Mouse (Mus musculus): ENCODE measurements around the gene Inpp1. TPM values are rescaled to one million over a fixed set of nuclear protein-coding genes. Genes with fewer than 3 reads are reported as not detected.
"Not testable (repeated sequence)": the region's sequence is repeated elsewhere in the genome, so short reads cannot be mapped to it uniquely, and the experiment has no call there.

Gene Inpp1
- 40.9 and 45.0 TPM in 2 replicates for polyA plus RNA-seq (2015; fragmentation: Nextera tagmentation; extraction: Ambion mirVana)

DNA sequence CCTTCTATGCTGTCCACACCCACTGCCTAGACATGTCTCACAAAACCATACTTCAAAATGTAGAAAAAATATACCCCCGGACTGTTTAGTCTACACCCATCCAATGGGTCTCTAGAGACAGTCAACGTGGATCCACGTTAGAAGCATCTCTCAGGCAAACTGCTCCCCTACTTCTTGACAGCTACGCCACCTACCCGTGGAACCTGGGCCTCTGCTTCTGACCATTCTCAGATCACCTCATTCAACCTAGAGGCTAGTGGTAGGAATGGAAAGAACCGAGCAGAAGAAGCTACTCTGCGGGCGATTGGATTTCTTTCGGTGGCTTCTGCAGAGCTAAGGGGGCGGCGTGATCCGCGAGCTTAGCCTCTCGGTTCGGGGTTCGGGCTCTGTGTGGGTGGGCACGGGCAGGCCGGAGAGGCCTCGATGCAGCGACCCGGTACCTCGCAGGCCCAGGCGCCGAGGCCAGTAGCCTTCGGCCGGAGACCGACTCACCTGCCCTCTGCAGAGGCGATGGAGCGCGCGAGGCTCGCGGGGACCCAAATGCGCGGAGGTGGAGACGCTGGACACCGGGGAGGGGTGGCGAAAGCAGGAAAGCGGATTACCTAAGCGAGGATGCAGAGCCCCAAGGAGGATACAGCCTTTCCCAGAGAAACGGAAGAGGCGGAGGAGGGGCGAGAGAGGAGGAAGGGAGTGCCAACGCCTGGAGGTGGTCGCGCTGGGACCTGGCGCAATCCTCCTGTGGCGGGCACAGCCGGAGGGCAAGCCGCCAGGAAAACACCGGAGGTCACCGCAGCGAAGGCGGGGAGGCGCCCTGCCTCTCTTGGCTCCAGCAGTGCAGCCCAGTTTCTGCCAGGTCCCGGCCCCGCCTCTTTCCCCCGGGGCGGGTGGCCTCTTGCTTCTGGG is at the start of gene Inpp1:
Gene Inpp1, minus strand, starts transcription at position 779 of the 903 bp plus-strand sequence.
- under 1% methylated on average over 58 of the region's 59 CpGs for WGBS
- Histone ChIP-seq H3K27me3 (ENCODE audit: control insufficient read depth, insufficient read depth, low read depth, low read length) (no peaks in the 10 kb centered on the region), H3K4me1 (ENCODE audit: control insufficient read depth, insufficient read depth, low read length) (peaks cover 24% of the 10 kb centered on the region), H3K27ac (ENCODE audit: low read length) (peak within 1 kb of the TSS; percentile 96), H3K9ac (ENCODE audit: low read depth, low read length) (peak within 1 kb of the TSS; percentile 99), H3K4me3 (ENCODE audit: low read depth, low read length) (peak within 1 kb of the TSS; percentile 80), H3K4me2 (ENCODE audit: low read length) (peak within 1 kb of the TSS; percentile 77), H3K9me3 (replicated peaks; ENCODE audit: control insufficient read depth, low read length, poor library complexity, severe bottlenecking) (no peaks in the 10 kb centered on the region), H3K36me3 (ENCODE audit: control insufficient read depth, insufficient read depth, low read length) (no peaks in the 10 kb centered on the region)
- peak; percentile 95 for ATAC-seq

DNA sequence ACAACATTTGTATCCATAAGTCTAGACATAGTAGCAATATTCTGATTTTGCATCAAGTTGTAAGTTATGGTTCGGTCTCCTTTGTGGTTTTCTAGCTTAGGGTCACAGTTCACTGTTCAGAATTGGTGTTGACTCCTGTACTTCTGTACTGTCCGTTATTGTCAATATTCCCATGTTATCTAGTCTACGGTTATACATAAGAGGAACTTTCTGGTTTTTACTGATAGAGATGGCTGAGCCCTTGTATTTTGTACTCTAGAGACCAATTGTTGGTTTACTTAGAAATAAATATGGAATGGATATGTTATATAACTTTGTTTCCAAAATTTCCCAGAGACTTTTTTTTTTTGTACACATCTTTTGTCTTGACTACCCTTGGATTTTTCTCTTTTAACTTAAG is 48.5 kb upstream of the Inpp1 start:
- 94% methylated on average over 3 of the region's 3 CpGs for WGBS
- no peak overlapping the region for H3K27ac ChIP-seq (ENCODE audit: low read length)
- H3K9me3 ChIP-seq (replicated peaks; ENCODE audit: control insufficient read depth, low read length, poor library complexity, severe bottlenecking): no peaks in the 10 kb centered on the region

DNA sequence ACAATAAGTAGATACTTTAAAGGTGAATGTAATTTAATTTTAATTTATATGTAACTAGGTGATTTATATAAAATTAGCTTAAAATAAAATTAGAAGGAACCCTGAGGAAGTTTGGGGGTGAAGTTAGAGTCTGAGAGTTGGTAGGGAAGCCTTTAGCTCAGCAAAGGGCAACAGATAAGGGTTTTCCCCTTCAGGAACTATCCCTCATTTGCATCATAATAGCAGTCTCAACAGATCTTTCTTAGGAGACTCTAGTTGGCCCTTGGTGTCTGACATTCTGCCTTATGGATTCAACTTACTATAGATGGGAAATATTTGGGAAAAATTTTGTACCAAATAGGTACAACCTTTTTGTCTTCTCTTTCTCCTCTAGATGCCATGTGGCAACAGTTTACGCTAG is 46.7 kb upstream of the Inpp1 start:
- Histone ChIP-seq H3K4me1 (ENCODE audit: control insufficient read depth, insufficient read depth, low read length) (no peaks in the 10 kb centered on the region), H3K4me3 (ENCODE audit: low read depth, low read length) (no peak overlapping the region), H3K9ac (ENCODE audit: low read depth, low read length) (no peak overlapping the region), H3K4me2 (ENCODE audit: low read length) (no peak overlapping the region), H3K27me3 (ENCODE audit: control insufficient read depth, insufficient read depth, low read depth, low read length) (no peaks in the 10 kb centered on the region), H3K27ac (ENCODE audit: low read length) (no peak overlapping the region), H3K36me3 (ENCODE audit: control insufficient read depth, insufficient read depth, low read length) (peaks cover 6% of the 10 kb centered on the region), H3K9me3 (replicated peaks; ENCODE audit: control insufficient read depth, low read length, poor library complexity, severe bottlenecking) (no peaks in the 10 kb centered on the region)
- ATAC-seq: no peak
- WGBS: 96% methylated on average over 1 of the region's 1 CpGs

More for the DNA sequence above, 48.5 kb upstream of the Inpp1 start:
- no peak overlapping the region for H3K9ac ChIP-seq (ENCODE audit: low read depth, low read length)
- ATAC-seq: no peak
- no peaks in the 10 kb centered on the region for H3K36me3 ChIP-seq (ENCODE audit: control insufficient read depth, insufficient read depth, low read length)
- H3K4me1 ChIP-seq (ENCODE audit: control insufficient read depth, insufficient read depth, low read length): no peaks in the 10 kb centered on the region
- H3K27me3 ChIP-seq (ENCODE audit: control insufficient read depth, insufficient read depth, low read depth, low read length): no peaks in the 10 kb centered on the region
- no peak overlapping the region for H3K4me2 ChIP-seq (ENCODE audit: low read length)
- H3K4me3 ChIP-seq (ENCODE audit: low read depth, low read length): no peak overlapping the region

DNA sequence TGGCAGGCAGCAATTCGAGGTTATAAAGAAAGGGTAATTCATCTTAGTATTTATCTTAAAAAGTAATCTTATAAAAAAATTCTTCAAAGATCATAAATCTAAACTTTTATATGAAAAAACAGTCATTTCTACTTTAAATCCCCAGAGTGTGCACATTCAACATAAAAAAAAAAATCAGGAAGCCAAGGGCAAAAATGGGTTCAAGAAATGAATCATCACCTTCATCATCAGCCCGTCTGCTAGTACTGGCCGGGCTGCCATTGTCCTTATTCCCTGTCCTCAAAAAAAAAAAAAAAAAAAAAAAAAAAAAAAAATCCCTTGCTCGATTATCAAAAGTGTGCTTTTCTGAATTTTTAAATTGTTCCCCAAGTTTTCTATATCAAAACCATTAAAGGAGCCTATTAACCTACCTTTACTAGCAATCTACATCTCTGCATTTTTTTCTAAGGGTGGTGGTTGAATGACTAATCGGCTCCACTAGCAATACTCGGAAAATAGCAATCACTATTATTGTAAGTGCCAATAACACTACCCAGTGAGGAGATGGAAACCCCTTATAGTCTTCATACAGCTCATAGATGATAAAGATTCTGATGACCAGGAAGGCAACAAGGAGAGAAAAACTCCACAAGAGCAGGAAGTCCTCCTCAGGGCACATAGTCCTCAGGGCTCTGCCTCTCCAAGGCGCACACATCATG is 38.6 kb upstream of the Inpp1 start:
- no peak for ATAC-seq
- Histone ChIP-seq H3K4me3 (ENCODE audit: low read depth, low read length) (no peak overlapping the region), H3K27ac (ENCODE audit: low read length) (no peak overlapping the region), H3K9ac (ENCODE audit: low read depth, low read length) (no peak overlapping the region), H3K9me3 (replicated peaks; ENCODE audit: control insufficient read depth, low read length, poor library complexity, severe bottlenecking) (no peaks in the 10 kb centered on the region), H3K27me3 (ENCODE audit: control insufficient read depth, insufficient read depth, low read depth, low read length) (no peaks in the 10 kb centered on the region), H3K4me2 (ENCODE audit: low read length) (no peak overlapping the region), H3K36me3 (ENCODE audit: control insufficient read depth, insufficient read depth, low read length) (peaks cover 6% of the 10 kb centered on the region), H3K4me1 (ENCODE audit: control insufficient read depth, insufficient read depth, low read length) (no peaks in the 10 kb centered on the region)
- 92% methylated on average over 7 of the region's 7 CpGs for WGBS

DNA sequence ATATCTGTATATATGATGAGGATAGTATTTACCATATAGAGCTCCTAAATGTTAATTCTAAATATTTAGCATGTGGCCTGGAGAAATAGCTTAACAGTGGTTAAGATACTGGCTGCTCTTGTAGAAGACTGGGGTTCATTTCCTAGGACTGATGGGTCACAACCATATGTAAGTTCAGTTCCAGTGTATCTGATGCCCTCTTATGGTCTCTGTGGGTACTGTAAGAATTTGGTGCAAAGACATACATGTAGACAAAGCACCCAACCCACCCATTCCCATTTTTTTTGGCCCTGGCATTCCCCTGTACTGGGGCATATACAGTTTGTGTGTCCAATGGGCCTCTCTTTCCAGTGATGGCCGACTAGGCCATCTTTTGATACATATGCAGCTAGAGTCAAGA is 36.5 kb upstream of the Inpp1 start:
- ATAC-seq: 0 out of 2 replicates have a peak, but pooled peaks have one; percentile 11
- not testable (repeated sequence) for H3K27me3 ChIP-seq (ENCODE audit: control insufficient read depth, insufficient read depth, low read depth, low read length); H3K4me2 ChIP-seq (ENCODE audit: low read length); H3K4me1 ChIP-seq (ENCODE audit: control insufficient read depth, insufficient read depth, low read length); H3K27ac ChIP-seq (ENCODE audit: low read length); H3K4me3 ChIP-seq (ENCODE audit: low read depth, low read length); H3K9me3 ChIP-seq (replicated peaks; ENCODE audit: control insufficient read depth, low read length, poor library complexity, severe bottlenecking); H3K36me3 ChIP-seq (ENCODE audit: control insufficient read depth, insufficient read depth, low read length); H3K9ac ChIP-seq (ENCODE audit: low read depth, low read length)
- WGBS: no CpG with 5 or more reads among the region's 1 CpGs

DNA sequence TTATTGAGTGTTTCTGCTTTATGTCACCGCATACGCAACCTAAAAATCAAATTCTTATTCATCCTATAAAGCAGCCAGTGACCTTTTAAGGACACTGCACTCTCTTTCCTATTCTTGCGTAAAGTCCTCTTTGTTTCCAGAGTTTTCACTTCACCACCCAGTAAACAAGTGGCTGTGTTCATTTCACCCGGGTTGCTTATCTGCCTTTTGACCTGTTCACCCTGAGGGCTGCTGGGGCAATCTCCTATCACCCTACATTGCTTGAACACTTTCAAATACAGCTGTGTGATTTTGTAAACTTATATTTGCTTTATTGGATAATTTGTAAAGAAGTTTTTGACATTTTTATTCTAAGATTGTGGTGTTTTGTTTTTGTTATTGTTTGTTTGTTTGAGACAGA is 31.9 kb upstream of the Inpp1 start:
- no peak for ATAC-seq
- Histone ChIP-seq H3K4me2 (ENCODE audit: low read length) (no peak overlapping the region), H3K4me3 (ENCODE audit: low read depth, low read length) (no peak overlapping the region), H3K27me3 (ENCODE audit: control insufficient read depth, insufficient read depth, low read depth, low read length) (no peaks in the 10 kb centered on the region), H3K9ac (ENCODE audit: low read depth, low read length) (no peak overlapping the region), H3K27ac (ENCODE audit: low read length) (no peak overlapping the region), H3K36me3 (ENCODE audit: control insufficient read depth, insufficient read depth, low read length) (no peaks in the 10 kb centered on the region), H3K4me1 (ENCODE audit: control insufficient read depth, insufficient read depth, low read length) (peaks cover 6% of the 10 kb centered on the region; the same call in 1 of the 2 replicates), H3K9me3 (replicated peaks; ENCODE audit: control insufficient read depth, low read length, poor library complexity, severe bottlenecking) (no peaks in the 10 kb centered on the region)
- 83% methylated on average over 4 of the region's 4 CpGs for WGBS

DNA sequence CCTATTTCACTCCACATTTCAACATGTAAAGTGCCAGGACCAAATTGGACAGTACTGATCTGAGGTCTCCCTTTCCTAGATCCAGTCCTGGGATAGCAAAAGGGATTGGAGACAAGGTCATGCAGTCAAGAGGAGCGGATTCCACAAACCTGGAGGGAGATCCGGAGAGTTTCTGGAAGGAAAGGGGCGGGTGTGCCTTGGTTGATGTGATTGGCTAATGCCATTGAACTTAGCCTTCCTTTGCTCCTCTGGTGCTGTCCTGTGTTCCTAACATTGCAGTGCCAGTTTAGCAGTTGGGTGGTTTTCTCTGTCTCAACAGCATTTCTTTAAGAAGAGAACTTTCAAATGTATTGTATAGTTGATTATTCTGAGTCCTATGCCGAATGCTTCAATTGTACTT is 29.1 kb upstream of the Inpp1 start:
- ATAC-seq: no peak
- Histone ChIP-seq H3K36me3 (ENCODE audit: control insufficient read depth, insufficient read depth, low read length) (no peaks in the 10 kb centered on the region), H3K9ac (ENCODE audit: low read depth, low read length) (no peak overlapping the region), H3K27ac (ENCODE audit: low read length) (no peak overlapping the region), H3K27me3 (ENCODE audit: control insufficient read depth, insufficient read depth, low read depth, low read length) (no peaks in the 10 kb centered on the region), H3K4me3 (ENCODE audit: low read depth, low read length) (no peak overlapping the region), H3K4me1 (ENCODE audit: control insufficient read depth, insufficient read depth, low read length) (peaks cover 6% of the 10 kb centered on the region; the same call in 1 of the 2 replicates), H3K9me3 (replicated peaks; ENCODE audit: control insufficient read depth, low read length, poor library complexity, severe bottlenecking) (no peaks in the 10 kb centered on the region), H3K4me2 (ENCODE audit: low read length) (no peak overlapping the region)
- WGBS: 95% methylated on average over 4 of the region's 4 CpGs

DNA sequence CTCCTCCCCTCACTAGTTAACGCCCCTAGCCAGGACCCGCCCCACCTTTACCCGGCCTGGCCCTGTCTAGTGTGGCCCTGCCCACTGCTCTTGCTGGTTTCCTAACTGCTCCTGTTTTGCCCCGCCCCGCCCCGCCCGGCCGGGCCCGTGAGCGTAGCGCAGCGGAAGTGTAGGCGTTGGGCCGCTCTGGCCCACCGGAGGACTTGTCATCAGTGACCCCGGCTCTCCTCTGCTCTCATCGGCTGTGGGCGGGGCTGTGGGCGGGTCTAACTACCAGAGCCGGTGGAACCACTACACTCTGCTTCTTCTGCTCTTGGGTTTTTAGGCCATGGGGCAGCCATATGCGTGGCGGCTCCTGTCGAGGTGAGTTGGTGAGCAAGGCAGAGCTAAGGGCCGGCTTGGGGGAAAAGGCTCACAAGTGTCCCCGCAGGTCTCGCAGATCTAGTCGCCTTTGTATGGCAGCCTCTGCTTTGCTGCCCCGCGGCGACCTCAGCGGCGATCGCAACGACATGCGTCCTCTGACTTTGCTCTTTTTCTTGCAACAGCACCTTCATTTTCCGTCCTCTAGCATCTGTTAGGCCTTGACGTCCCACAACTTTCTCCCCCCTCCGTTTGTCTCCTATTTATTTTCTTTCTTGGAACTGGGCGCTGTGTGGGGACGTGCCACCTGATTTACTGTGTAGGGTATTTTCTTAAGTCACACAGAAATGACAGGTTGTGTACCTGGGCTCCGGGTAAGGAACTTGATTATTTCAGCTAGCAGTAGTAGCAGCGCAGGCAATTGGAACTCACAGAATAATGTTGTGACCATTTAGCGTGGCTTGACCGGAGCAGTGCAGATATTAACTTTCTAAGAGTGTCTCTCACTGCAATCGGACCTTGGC is 27.5 kb upstream of the Inpp1 start, which contains the start of gene Hibch:
Gene Hibch, plus strand, starts transcription at position 148 of the 884 bp plus-strand sequence.
- no peaks in the 10 kb centered on the region for H3K27me3 ChIP-seq (ENCODE audit: control insufficient read depth, insufficient read depth, low read depth, low read length)
- 2% methylated on average over 43 of the region's 45 CpGs for WGBS
- H3K9ac ChIP-seq (ENCODE audit: low read depth, low read length): peak within 1 kb of the TSS; percentile 80
- peak within 1 kb of the TSS; percentile 64 for H3K4me3 ChIP-seq (ENCODE audit: low read depth, low read length)
- no peaks in the 10 kb centered on the region for H3K36me3 ChIP-seq (ENCODE audit: control insufficient read depth, insufficient read depth, low read length)
- peak within 1 kb of the TSS; percentile 59 for H3K4me2 ChIP-seq (ENCODE audit: low read length)
- peak within 1 kb of the TSS; percentile 85 for H3K27ac ChIP-seq (ENCODE audit: low read length)
- H3K9me3 ChIP-seq (replicated peaks; ENCODE audit: control insufficient read depth, low read length, poor library complexity, severe bottlenecking): no peaks in the 10 kb centered on the region
- H3K4me1 ChIP-seq (ENCODE audit: control insufficient read depth, insufficient read depth, low read length): peaks cover 6% of the 10 kb centered on the region; the same call in 1 of the 2 replicates
- peak; percentile 100 for ATAC-seq
